Mouse (Mus musculus): ENCODE measurements at regions not wholly inside any gene's neighbourhood (a gene's known extent, or its start where the extent isn't known, plus 50 kb on each side); places are given as distances from the start of the nearest gene placed in this dataset.

GRCm38 (mm10) chr7:117103035-117103434, 277.7 kb upstream of the Xylt1 start:
- DNase-seq (ENCODE audit: low spot score in 2 of 2), result no peak

GRCm38 (mm10) chr7:117106691-117107191, 274.0 kb upstream of the Xylt1 start:
- DNase-seq (ENCODE audit: low spot score in 2 of 2), result peak; percentile 66 to 82

- DNase-seq (ENCODE audit: low spot score in 2 of 2), result peak; percentile 64 to 65
These were observed 272.4 kb upstream of the Xylt1 start for GRCm38 (mm10) chr7:117108391-117108790.

GRCm38 (mm10) chr7:117127728-117128127, 253.1 kb upstream of the Xylt1 start:
- DNase-seq (ENCODE audit: low spot score in 2 of 2), result no peak

- no peak for DNase-seq (ENCODE audit: low spot score in 2 of 2)
These were observed 245.9 kb upstream of the Xylt1 start for GRCm38 (mm10) chr7:117134869-117135268.

- no peak for DNase-seq (ENCODE audit: low spot score in 2 of 2)
These were observed 242.1 kb upstream of the Xylt1 start for GRCm38 (mm10) chr7:117138681-117139080.

GRCm38 (mm10) chr7:117139245-117139970, 241.4 kb upstream of the Xylt1 start:
- peak; percentile 36 to 59 for DNase-seq (ENCODE audit: low spot score in 2 of 2)

- DNase-seq (ENCODE audit: low spot score in 2 of 2), result no peak
These were observed 240.9 kb upstream of the Xylt1 start for GRCm38 (mm10) chr7:117139971-117140247.

- DNase-seq (ENCODE audit: low spot score in 2 of 2), result peak; percentile 38 to 46
These were observed 234.0 kb upstream of the Xylt1 start for GRCm38 (mm10) chr7:117146809-117147208.

GRCm38 (mm10) chr7:117150355-117150754, 230.4 kb upstream of the Xylt1 start:
- no peak for DNase-seq (ENCODE audit: low spot score in 2 of 2)

- peak in 1 of 2 experiments; percentile 14 for DNase-seq (ENCODE audit: low spot score in 2 of 2)
These were observed 226.8 kb upstream of the Xylt1 start for GRCm38 (mm10) chr7:117153826-117154550.

- DNase-seq (ENCODE audit: low spot score in 2 of 2), result peak in 1 of 2 experiments; percentile 13
These were observed 219.4 kb upstream of the Xylt1 start for GRCm38 (mm10) chr7:117161193-117161908.

GRCm38 (mm10) chr7:117174811-117175422, 205.9 kb upstream of the Xylt1 start:
- peak; percentile 38 to 56 for DNase-seq (ENCODE audit: low spot score in 2 of 2)

GRCm38 (mm10) chr7:117184011-117184410, 196.8 kb upstream of the Xylt1 start:
- no peak for DNase-seq (ENCODE audit: low spot score in 2 of 2)

GRCm38 (mm10) chr7:117185891-117186290, 194.9 kb upstream of the Xylt1 start:
- no peak for DNase-seq (ENCODE audit: low spot score in 2 of 2)

GRCm38 (mm10) chr7:117196611-117197010, 184.2 kb upstream of the Xylt1 start:
- DNase-seq (ENCODE audit: low spot score in 2 of 2), result no peak

- no peak for DNase-seq (ENCODE audit: low spot score in 2 of 2)
These were observed 154.5 kb upstream of the Xylt1 start for GRCm38 (mm10) chr7:117226294-117226693.

GRCm38 (mm10) chr7:117229619-117230018, 151.2 kb upstream of the Xylt1 start:
- no peak for DNase-seq (ENCODE audit: low spot score in 2 of 2)

GRCm38 (mm10) chr7:117256819-117257218, 124.0 kb upstream of the Xylt1 start:
- DNase-seq (ENCODE audit: low spot score in 2 of 2), result no peak

- no peak for DNase-seq (ENCODE audit: low spot score in 2 of 2)
These were observed 122.2 kb upstream of the Xylt1 start for GRCm38 (mm10) chr7:117258557-117258956.

GRCm38 (mm10) chr7:117259151-117259550, 121.6 kb upstream of the Xylt1 start:
- peak in 1 of 2 experiments; percentile 19 for DNase-seq (ENCODE audit: low spot score in 2 of 2)

Measured in right cerebral cortex, postnatal 36 days (tissue).